ENCODE assay signal across 10 mouse cellular contexts in the genomic region with DNA sequence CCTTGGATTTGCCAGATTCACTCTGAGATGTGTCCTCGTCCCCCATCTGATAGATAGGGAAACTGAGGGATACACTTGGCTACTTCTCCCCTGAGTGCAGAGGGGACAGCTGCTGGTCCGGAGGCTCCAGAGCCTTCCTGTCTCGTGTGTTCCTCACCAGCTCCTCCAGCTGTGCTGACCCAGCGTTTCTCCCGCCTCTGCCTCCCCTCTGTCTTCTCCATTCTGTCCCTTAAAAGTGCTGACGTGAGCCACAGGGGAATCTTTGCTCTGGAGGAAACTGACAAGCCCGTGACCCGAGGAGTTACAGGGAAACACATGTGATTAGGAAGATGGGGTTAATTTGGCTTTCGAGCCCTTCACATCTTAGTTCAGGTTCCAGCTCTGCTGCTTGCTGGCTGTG. TPM values are rescaled to one million over a fixed set of nuclear protein-coding genes. Genes with fewer than 3 reads are reported as not detected.
DNase-seq lines count a peak whose midpoint lies in the region; ATAC-seq and TF ChIP-seq lines count a peak whose summit lies in the region.
"Had no signal": no experiment of that assay in that cellular context is flagged by ENCODE, and none has a peak within 500 bp of the region (broad histone marks: within the 10 kb centered on the region; RNA-seq: fewer than 3 reads in every experiment).

No protein-coding gene starts in this region.

- TF ChIP-seq POLR2A in spleen, adult 2 months (IDR thresholded peaks at IDR 0.05; ENCODE audit: low read depth, low read length): no peak

- no peak for TF ChIP-seq CTCF in spleen, adult 2 months (IDR thresholded peaks at IDR 0.05; ENCODE audit: extremely low read depth, insufficient read depth, insufficient read length, insufficient replicate concordance)

- no peak overlapping the region for H3K9ac ChIP-seq in forebrain, embryonic 16.5 days (replicated peaks; ENCODE audit: low read depth, low read length)
- H3K9ac ChIP-seq: midbrain, embryonic 12.5 days had no signal

- H3K36me3 ChIP-seq in forebrain, embryonic 10.5 days (replicated peaks): no peaks in the 10 kb centered on the region
- no peaks in the 10 kb centered on the region for H3K36me3 ChIP-seq in forebrain, embryonic 16.5 days (ENCODE audit: control insufficient read depth, insufficient read depth)
- H3K36me3 ChIP-seq in spleen, adult 2 months (ENCODE audit: control insufficient read depth, insufficient read depth, low read length): no peaks in the 10 kb centered on the region
- H3K36me3 ChIP-seq: midbrain, embryonic 12.5 days had no signal

- peaks cover 26% of the 10 kb centered on the region; the same call in 1 of the 2 replicates for H3K27me3 ChIP-seq in forebrain, embryonic 10.5 days (ENCODE audit: poor library complexity, severe bottlenecking)
- no peaks in the 10 kb centered on the region for H3K27me3 ChIP-seq in forebrain, embryonic 16.5 days (replicated peaks; ENCODE audit: control insufficient read depth, insufficient read depth, low read length)
- H3K27me3 ChIP-seq in spleen, adult 2 months (ENCODE audit: control insufficient read depth, insufficient read depth, low read length): no peaks in the 10 kb centered on the region

- H3K9me3 ChIP-seq in forebrain, embryonic 10.5 days: no peaks in the 10 kb centered on the region
- no peaks in the 10 kb centered on the region for H3K9me3 ChIP-seq in forebrain, embryonic 16.5 days (ENCODE audit: control insufficient read depth, low read length)
- H3K9me3 ChIP-seq: midbrain, embryonic 12.5 days had no signal

- H3K4me3 ChIP-seq in forebrain, embryonic 10.5 days: no peak overlapping the region
- H3K4me3 ChIP-seq in forebrain, embryonic 16.5 days (replicated peaks; ENCODE audit: low read length): no peak overlapping the region
- no peak overlapping the region for H3K4me3 ChIP-seq in spleen, adult 2 months (ENCODE audit: extremely low read depth, insufficient read depth, insufficient read length)
- H3K4me3 ChIP-seq: midbrain, embryonic 12.5 days had no signal

- WGBS in forebrain, embryonic 10.5 days: 59% methylated on average over 9 of the region's 9 CpGs
- WGBS in forebrain, embryonic 16.5 days: 75% methylated on average over 9 of the region's 9 CpGs
- 43% methylated on average over 9 of the region's 9 CpGs for WGBS in spleen, adult 2 months

- ATAC-seq in forebrain, embryonic 16.5 days: no peak
- ATAC-seq in megakaryocyte-erythroid progenitor cell, adult 5-6 weeks (replicated peaks; ENCODE audit: low FRiP score, low TSS enrichment, poor library complexity, severe bottlenecking): no peak
- ATAC-seq: Patski had no signal

- H3K4me2 ChIP-seq in forebrain, embryonic 16.5 days (ENCODE audit: low read length): no peak overlapping the region
- H3K4me2 ChIP-seq: midbrain, embryonic 12.5 days had no signal

- peaks cover 50% of the 10 kb centered on the region for H3K4me1 ChIP-seq in forebrain, embryonic 10.5 days
- H3K4me1 ChIP-seq in forebrain, embryonic 16.5 days (replicated peaks; ENCODE audit: control insufficient read depth, insufficient read depth, low read length): no peaks in the 10 kb centered on the region
- no peaks in the 10 kb centered on the region for H3K4me1 ChIP-seq in spleen, adult 2 months (ENCODE audit: control insufficient read depth, insufficient read depth, insufficient read length)
- H3K4me1 ChIP-seq: midbrain, embryonic 12.5 days had no signal

- no peak for DNase-seq in forebrain, embryonic 10.5 days (ENCODE audit: extremely low spot score, low spot score)
- DNase-seq in spleen, adult 2 months (ENCODE audit: low read depth in 1 of 2, low spot score in 2 of 2): peak in 1 of 2 experiments; percentile 5
- DNase-seq in spleen, postnatal 4 days (ENCODE audit: low spot score in 2 of 2): no peak
- peak; percentile 30 to 59 for DNase-seq in kidney, postnatal 25 days
- peak; percentile 68 for DNase-seq in yolk sac, embryonic 10.5 days (ENCODE audit: low spot score)
- no peak for DNase-seq in ovary, postnatal 36 days (ENCODE audit: low spot score)

- H3K27ac ChIP-seq in forebrain, embryonic 10.5 days: peak overlapping the region; percentile 60; the same call in 1 of the 2 replicates
- no peak overlapping the region for H3K27ac ChIP-seq in forebrain, embryonic 16.5 days (ENCODE audit: low read length)
- H3K27ac ChIP-seq in spleen, adult 2 months (ENCODE audit: insufficient read depth, low read length): 0 out of 2 replicates have a peak overlapping the region, but pooled peaks have one; percentile 45
- H3K27ac ChIP-seq: midbrain, embryonic 12.5 days had no signal

RNA-seq across cellular contexts. Expression of a gene that starts 39.4 kb away (rescaled TPM):
- not detected in 2 replicates for polyA plus RNA-seq in forebrain, embryonic 10.5 days (2016; fragmentation: Nextera tagmentation; extraction: Ambion mirVana)
- not detected in 2 replicates for polyA plus RNA-seq in forebrain, embryonic 16.5 days (2015; fragmentation: Nextera tagmentation; extraction: Ambion mirVana)
- not detected in 2 replicates for polyA plus RNA-seq in spleen, adult 2 months (2012; rRNA removed)
- total RNA-seq in megakaryocyte-erythroid progenitor cell, adult 5-6 weeks (2014; fragmentation: Nextera tagmentation): not detected in 2 replicates
- total RNA-seq in megakaryocyte-erythroid progenitor cell, adult 5-6 weeks (2017): not detected in 2 replicates
- polyA plus RNA-seq: midbrain, embryonic 12.5 days; Patski had no signal

RNA-seq across cellular contexts. Expression of a gene that starts 42.5 kb away (rescaled TPM):
- 20.1 and 20.4 TPM in 2 replicates for polyA plus RNA-seq in forebrain, embryonic 10.5 days (2016; fragmentation: Nextera tagmentation; extraction: Ambion mirVana)
- 0.61 and 1.0 TPM in 2 replicates for polyA plus RNA-seq in forebrain, embryonic 16.5 days (2015; fragmentation: Nextera tagmentation; extraction: Ambion mirVana)
- 0.79 and 0.83 TPM in 2 replicates for polyA plus RNA-seq in spleen, adult 2 months (2012; rRNA removed)
- not detected in 2 replicates for total RNA-seq in megakaryocyte-erythroid progenitor cell, adult 5-6 weeks (2014; fragmentation: Nextera tagmentation)
- not detected in 2 replicates for total RNA-seq in megakaryocyte-erythroid progenitor cell, adult 5-6 weeks (2017)
- polyA plus RNA-seq: Patski had no signal

Comparison
In these comparisons a context has a peak if more than half of its experiments do, and no peak if none do; other contexts are left out.
1. RNA of a gene that starts 42.5 kb away (polyA plus RNA-seq): 20.1 to 20.4 TPM in forebrain, embryonic 10.5 days; 0.79 to 0.83 TPM in spleen, adult 2 months and 0.61 to 1.0 TPM in forebrain, embryonic 16.5 days; every median in the first group is over 10 times any median in the second.
2. DNase-seq: peak in kidney, postnatal 25 days (2 of 2) and yolk sac, embryonic 10.5 days (single experiment); none in forebrain, embryonic 10.5 days (single experiment), spleen, postnatal 4 days (0 of 2) and ovary, postnatal 36 days (single experiment).